Comparison of ENCODE assay signal across 8 mouse cellular contexts in genomic region chr11:71750534-71751173, GRCm38 (mm10). TPM values are rescaled to one million over a fixed set of nuclear protein-coding genes. Genes with fewer than 3 reads are reported as not detected.
DNase-seq lines count a peak whose midpoint lies in the region; ATAC-seq and TF ChIP-seq lines count a peak whose summit lies in the region.

No protein-coding gene starts in this region.

- H3K4me3 ChIP-seq in embryonic facial prominence, embryonic 11.5 days (ENCODE audit: low read depth, low read length), result peak overlapping the region; percentile 58
- H3K4me3 ChIP-seq in heart, postnatal 0 days (ENCODE audit: low read depth, low read length), result peak overlapping the region; percentile 58
- peak overlapping the region; percentile 54 for H3K4me3 ChIP-seq in lung, adult 2 months (replicated peaks; ENCODE audit: extremely low read depth, low read depth, low read length)

- peak; percentile 34 to 72 for DNase-seq in spleen, postnatal 4 days (ENCODE audit: low spot score in 2 of 2)
- DNase-seq in spleen, postnatal 36 days (ENCODE audit: low spot score in 2 of 2), result no peak
- DNase-seq in embryonic facial prominence, embryonic 11.5 days (ENCODE audit: low spot score), result peak; percentile 71
- DNase-seq in heart, postnatal 0 days (ENCODE audit: low spot score), result no peak
- DNase-seq in layer of hippocampus, adult 18-20 months (ENCODE audit: low spot score in 2 of 2), result peak; percentile 80 to 84
- DNase-seq in lung, adult 2 months, result peak; percentile 26
- DNase-seq in retina, postnatal 7 days (ENCODE audit: low read depth, low spot score), result peak; percentile 64

- H3K27me3 ChIP-seq in embryonic facial prominence, embryonic 11.5 days (ENCODE audit: control insufficient read depth, insufficient read depth, low read length), result peaks cover 22% of the 10 kb centered on the region
- peaks cover 37% of the 10 kb centered on the region for H3K27me3 ChIP-seq in heart, postnatal 0 days (ENCODE audit: control insufficient read depth, insufficient read depth, low read length)

- no peaks in the 10 kb centered on the region for H3K4me1 ChIP-seq in embryonic facial prominence, embryonic 11.5 days (ENCODE audit: control insufficient read depth, insufficient read depth, low read length)
- H3K4me1 ChIP-seq in heart, postnatal 0 days (ENCODE audit: control insufficient read depth, insufficient read depth), result no peaks in the 10 kb centered on the region
- H3K4me1 ChIP-seq in lung, adult 2 months (ENCODE audit: control insufficient read depth, insufficient read depth, low read length), result peaks cover 6% of the 10 kb centered on the region

- peak overlapping the region; percentile 93 for H3K4me2 ChIP-seq in embryonic facial prominence, embryonic 11.5 days (ENCODE audit: low read depth, low read length)
- H3K4me2 ChIP-seq in heart, postnatal 0 days (ENCODE audit: low read depth, low read length), result peak overlapping the region; percentile 71

- 2% methylated on average over 59 of the region's 60 CpGs for WGBS in embryonic facial prominence, embryonic 11.5 days
- WGBS in heart, postnatal 0 days, result 2% methylated on average over 53 of the region's 60 CpGs
- 1% methylated on average over 58 of the region's 60 CpGs for WGBS in lung, adult 2 months

- no peak for TF ChIP-seq CTCF in heart, postnatal 0 days (IDR thresholded peaks at IDR 0.05; ENCODE audit: low read depth)
- TF ChIP-seq CTCF in lung, adult 2 months (IDR thresholded peaks at IDR 0.05; ENCODE audit: insufficient read depth, low read length), result no peak

- no peak overlapping the region for H3K27ac ChIP-seq in embryonic facial prominence, embryonic 11.5 days (replicated peaks; ENCODE audit: low read depth, low read length)
- no peak overlapping the region for H3K27ac ChIP-seq in heart, postnatal 0 days (ENCODE audit: low read depth)

- TF ChIP-seq EP300 in heart, postnatal 0 days (IDR thresholded peaks at IDR 0.05; ENCODE audit: low read depth), result no peak

- ATAC-seq in embryonic facial prominence, embryonic 11.5 days (replicated peaks; ENCODE audit: insufficient number of reproducible peaks, low FRiP score, low TSS enrichment, low read depth), result peak; percentile 88
- peak; percentile 67 for ATAC-seq in heart, postnatal 0 days (ENCODE audit: insufficient read depth, low read depth)
- ATAC-seq in monocyte, adult 5-6 weeks (replicated peaks; ENCODE audit: insufficient number of reproducible peaks, low FRiP score, low TSS enrichment, poor library complexity, severe bottlenecking), result no peak

- no peaks in the 10 kb centered on the region for H3K36me3 ChIP-seq in embryonic facial prominence, embryonic 11.5 days (replicated peaks; ENCODE audit: control insufficient read depth, insufficient read depth, low read depth, low read length)
- no peaks in the 10 kb centered on the region for H3K36me3 ChIP-seq in heart, postnatal 0 days (replicated peaks; ENCODE audit: control insufficient read depth, insufficient read depth, low read length)

- no peaks in the 10 kb centered on the region for H3K9me3 ChIP-seq in embryonic facial prominence, embryonic 11.5 days (replicated peaks; ENCODE audit: control insufficient read depth, low read length)
- no peaks in the 10 kb centered on the region for H3K9me3 ChIP-seq in heart, postnatal 0 days (replicated peaks; ENCODE audit: control insufficient read depth, low read length)

- peak; percentile 36; the same call in 1 of the 2 replicates for TF ChIP-seq POLR2A in lung, adult 2 months (IDR thresholded peaks at IDR 0.05; ENCODE audit: borderline replicate concordance, extremely low read depth, low read depth, low read length)

- peak overlapping the region; percentile 66 for H3K9ac ChIP-seq in embryonic facial prominence, embryonic 11.5 days (replicated peaks; ENCODE audit: low read length)
- peak overlapping the region; percentile 45 for H3K9ac ChIP-seq in heart, postnatal 0 days (replicated peaks; ENCODE audit: low read depth, low read length)

RNA-seq across cellular contexts. Expression of gene Wscd1, which starts 0.9 kb away (rescaled TPM):
- 5.0 and 7.1 TPM in 2 replicates for polyA plus RNA-seq in embryonic facial prominence, embryonic 11.5 days (2014; fragmentation: Nextera tagmentation; extraction: Ambion mirVana)
- total RNA-seq in heart, postnatal 0 days (2014; rRNA removed; ENCODE audit: low replicate concordance), result 14.1 and 25.0 TPM in 2 replicates
- 4.0 and 4.3 TPM in 2 replicates for polyA plus RNA-seq in heart, postnatal 0 days (2015; fragmentation: Nextera tagmentation; extraction: Ambion mirVana)
- 100 to 1,000 TPM; 113 to 114 TPM for total RNA-seq in layer of hippocampus, adult 18-20 months (2021)
- polyA plus RNA-seq in lung, adult 2 months (2012; rRNA removed), result 45.4 and 52.6 TPM in 2 replicates
- total RNA-seq in monocyte, adult 5-6 weeks (2017), result not detected in 3 replicates

Comparison
In these comparisons a context has a peak if more than half of its experiments do, and no peak if none do; other contexts are left out.
1. DNase-seq: peak in spleen, postnatal 4 days (2 of 2), embryonic facial prominence, embryonic 11.5 days (single experiment), layer of hippocampus, adult 18-20 months (2 of 2), lung, adult 2 months (single experiment) and retina, postnatal 7 days (single experiment); none in spleen, postnatal 36 days (0 of 2) and heart, postnatal 0 days (single experiment).
2. RNA of gene Wscd1, which starts 0.9 kb away (total RNA-seq): 113 to 114 TPM in layer of hippocampus, adult 18-20 months and 14.1 to 25.0 TPM in heart, postnatal 0 days; not detected in monocyte, adult 5-6 weeks; every median in the first group is over 10 times any median in the second.
3. Peak in every context shown above with its lines, with median percentiles within 50 percentile points of each other: H3K4me3 ChIP-seq.